Mouse (Mus musculus): ENCODE data around the gene Syt12. TPM values are rescaled to one million over a fixed set of nuclear protein-coding genes. Genes with fewer than 3 reads are reported as not detected.

Syt12 gene
- polyA plus RNA-seq, 1 experiment from 2014 or later: 4.1 TPM

DNA sequence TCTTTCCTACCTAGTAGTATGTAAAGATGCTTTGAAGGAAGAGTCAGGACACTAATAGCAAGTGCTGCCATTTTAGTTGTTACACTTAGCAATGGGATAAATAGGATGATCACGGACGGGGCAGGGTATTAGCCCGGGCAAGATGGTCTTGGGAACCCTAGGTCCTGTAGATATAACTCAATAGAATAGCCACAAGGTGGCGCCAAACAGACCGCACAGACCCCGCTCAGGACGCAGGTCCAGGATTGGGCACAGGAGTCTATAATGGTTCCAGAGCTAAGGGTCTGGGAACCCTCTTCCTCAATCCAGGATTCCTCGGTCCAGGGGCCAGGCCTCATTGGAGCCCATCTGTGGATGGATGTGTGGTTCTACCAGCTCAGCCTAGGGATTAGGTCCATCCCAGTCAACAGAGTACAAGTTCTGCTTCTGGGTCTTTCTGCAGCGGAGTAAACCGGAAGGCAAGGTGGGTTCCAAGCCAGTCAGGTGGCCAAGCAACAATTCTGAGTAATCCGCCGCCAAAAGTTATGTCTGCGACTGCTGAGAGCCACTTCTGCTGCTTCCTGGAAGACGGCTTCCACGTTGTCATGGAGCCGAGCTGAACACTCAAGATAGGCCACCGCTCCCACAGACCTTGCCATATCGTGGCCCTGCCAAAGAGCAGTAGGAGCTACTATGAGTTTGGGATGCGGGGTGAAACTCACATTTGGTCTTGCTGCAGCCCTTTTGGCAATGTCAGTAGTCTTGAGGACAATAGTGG, 51.5 kb downstream of the Syt12 start:
- Histone ChIP-seq H3K27me3 (ENCODE audit: control insufficient read depth, insufficient read depth, low read length) (no peaks in the 10 kb centered on the region), H3K36me3 (replicated peaks; ENCODE audit: control insufficient read depth, insufficient read depth) (no peaks in the 10 kb centered on the region), H3K4me2 (replicated peaks) (no peak overlapping the region), H3K9me3 (ENCODE audit: control insufficient read depth, low read length) (no peaks in the 10 kb centered on the region), H3K4me1 (replicated peaks; ENCODE audit: control insufficient read depth, insufficient read depth, low read length) (no peaks in the 10 kb centered on the region), H3K4me3 (replicated peaks; ENCODE audit: low read length) (no peak overlapping the region), H3K27ac (no peak overlapping the region), H3K9ac (no peak overlapping the region)
- 79% methylated on average over 19 of the region's 19 CpGs for WGBS
- no peak for DNase-seq (ENCODE audit: low spot score)
- no peak for ATAC-seq (ENCODE audit: low FRiP score)

DNA sequence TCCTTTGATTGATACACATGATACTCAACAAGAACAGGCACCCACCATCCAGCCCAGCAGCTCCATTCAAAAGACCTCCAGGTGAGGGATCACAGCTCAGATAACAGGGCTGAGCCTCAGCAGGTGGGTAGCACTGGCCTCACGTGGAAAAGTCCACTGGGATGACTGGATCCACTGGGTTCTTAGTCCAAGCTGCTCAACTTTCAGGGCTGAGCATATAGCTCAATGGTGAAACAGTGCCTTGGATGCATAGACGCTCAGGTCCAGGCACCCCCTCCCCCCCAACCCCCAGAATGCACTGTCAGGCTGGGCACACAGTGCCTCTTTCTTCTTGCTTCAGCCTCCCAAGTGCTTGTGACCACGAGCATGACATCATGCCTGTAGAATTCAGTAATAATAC, 54.2 kb downstream of the Syt12 start:
- Histone ChIP-seq H3K9me3 (ENCODE audit: control insufficient read depth, low read length) (no peaks in the 10 kb centered on the region), H3K9ac (no peak overlapping the region), H3K4me1 (replicated peaks; ENCODE audit: control insufficient read depth, insufficient read depth, low read length) (no peaks in the 10 kb centered on the region), H3K27me3 (ENCODE audit: control insufficient read depth, insufficient read depth, low read length) (no peaks in the 10 kb centered on the region), H3K27ac (no peak overlapping the region), H3K4me2 (replicated peaks) (no peak overlapping the region), H3K36me3 (replicated peaks; ENCODE audit: control insufficient read depth, insufficient read depth) (no peaks in the 10 kb centered on the region), H3K4me3 (replicated peaks; ENCODE audit: low read length) (no peak overlapping the region)
- DNase-seq (ENCODE audit: low spot score) (no peak), ATAC-seq (ENCODE audit: low FRiP score) (no peak)
- 77% methylated on average over 3 of the region's 3 CpGs for WGBS

DNA sequence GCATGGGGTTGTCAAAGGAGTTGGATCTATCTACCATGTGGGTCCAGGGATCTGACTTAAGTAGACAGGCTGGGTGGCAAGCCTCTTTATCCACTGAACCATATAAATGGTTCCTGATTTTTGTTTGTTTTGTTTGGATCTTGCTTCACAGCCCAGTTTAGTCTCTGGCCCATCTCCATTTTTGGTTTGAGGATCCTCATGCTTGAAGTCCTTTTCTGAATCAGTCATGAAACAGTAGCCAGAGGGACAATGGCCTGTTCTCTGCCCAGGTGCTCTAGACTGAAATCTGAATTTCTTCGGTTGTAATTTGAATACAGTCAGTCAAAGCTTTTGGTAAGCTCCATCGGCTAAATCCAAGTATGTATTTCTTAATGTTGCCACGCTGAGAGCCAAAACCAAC, 54.7 kb downstream of the Syt12 start:
- H3K4me1 ChIP-seq (replicated peaks; ENCODE audit: control insufficient read depth, insufficient read depth, low read length): no peaks in the 10 kb centered on the region
- no peaks in the 10 kb centered on the region for H3K27me3 ChIP-seq (ENCODE audit: control insufficient read depth, insufficient read depth, low read length)
- H3K9ac ChIP-seq: no peak overlapping the region
- no peaks in the 10 kb centered on the region for H3K9me3 ChIP-seq (ENCODE audit: control insufficient read depth, low read length)
- H3K4me2 ChIP-seq (replicated peaks): no peak overlapping the region
- DNase-seq (ENCODE audit: low spot score): no peak
- WGBS: 96% methylated on average over 3 of the region's 3 CpGs
- H3K4me3 ChIP-seq (replicated peaks; ENCODE audit: low read length): no peak overlapping the region
- no peak for ATAC-seq (ENCODE audit: low FRiP score)
- H3K27ac ChIP-seq: no peak overlapping the region
- H3K36me3 ChIP-seq (replicated peaks; ENCODE audit: control insufficient read depth, insufficient read depth): no peaks in the 10 kb centered on the region

DNA sequence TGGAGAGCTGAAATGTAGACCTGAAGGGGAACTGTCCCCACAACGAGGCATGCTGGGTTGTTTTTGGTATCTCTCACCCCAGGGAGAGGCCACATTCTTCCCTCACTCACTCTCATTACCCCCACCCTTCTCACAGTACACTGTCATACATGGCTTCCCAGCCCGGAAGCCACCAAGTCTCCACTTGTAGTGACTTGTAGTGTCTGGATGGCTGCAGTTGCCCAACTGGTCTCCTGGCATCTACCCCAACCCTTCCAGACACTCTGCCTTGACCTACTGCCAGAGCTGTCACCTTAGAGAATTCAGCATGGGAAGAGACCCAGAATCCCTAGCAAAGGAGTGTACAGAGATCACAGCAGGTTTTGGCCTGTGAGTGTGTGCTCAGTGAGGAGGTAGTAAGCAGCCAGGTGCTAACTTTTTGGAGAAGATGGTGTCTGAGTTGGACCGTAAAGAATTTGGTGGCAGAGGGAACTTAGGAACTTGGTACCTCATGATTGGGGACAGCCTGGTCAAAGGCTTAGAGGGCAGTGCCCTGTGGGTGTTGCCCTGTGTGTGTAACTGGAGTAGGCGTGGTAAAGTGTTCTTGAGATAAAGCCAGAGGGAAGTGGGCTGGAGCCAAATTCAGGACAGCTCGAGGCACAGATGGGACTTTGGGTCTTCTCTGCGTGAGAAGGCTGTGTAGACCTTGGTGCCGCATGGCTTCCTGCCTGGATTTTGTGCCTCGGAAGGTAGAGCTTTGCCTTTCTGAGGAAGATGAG, 56.9 kb downstream of the Syt12 start:
- Histone ChIP-seq H3K36me3 (replicated peaks; ENCODE audit: control insufficient read depth, insufficient read depth) (no peaks in the 10 kb centered on the region), H3K27ac (no peak overlapping the region), H3K27me3 (ENCODE audit: control insufficient read depth, insufficient read depth, low read length) (no peaks in the 10 kb centered on the region), H3K9ac (no peak overlapping the region), H3K9me3 (ENCODE audit: control insufficient read depth, low read length) (no peaks in the 10 kb centered on the region), H3K4me3 (replicated peaks; ENCODE audit: low read length) (no peak overlapping the region), H3K4me2 (replicated peaks) (no peak overlapping the region), H3K4me1 (replicated peaks; ENCODE audit: control insufficient read depth, insufficient read depth, low read length) (no peaks in the 10 kb centered on the region)
- ATAC-seq (ENCODE audit: low FRiP score) (no peak), DNase-seq (ENCODE audit: low spot score) (no peak)
- 87% methylated on average over 8 of the region's 8 CpGs for WGBS

DNA sequence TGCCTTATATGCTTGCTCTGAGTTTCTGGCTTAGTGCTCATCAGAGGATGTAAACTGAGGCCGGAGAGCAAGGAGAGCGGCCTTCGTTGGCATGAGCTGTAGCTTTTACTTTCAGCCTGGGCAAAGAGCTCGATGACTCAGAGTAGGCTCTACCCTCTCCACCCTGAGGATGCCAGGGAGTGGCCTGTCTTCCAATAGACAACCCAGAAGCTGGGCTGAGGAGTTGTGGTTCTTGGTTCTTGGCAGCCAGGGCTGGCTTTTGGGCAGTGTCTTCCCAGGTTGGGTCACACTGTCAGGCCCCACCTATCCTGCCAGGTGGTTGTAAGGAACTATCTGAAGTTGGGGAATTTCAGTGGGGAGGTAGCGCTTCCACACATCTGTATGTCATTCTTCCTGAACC, 57.5 kb downstream of the Syt12 start:
- Histone ChIP-seq H3K27ac (no peak overlapping the region), H3K9me3 (ENCODE audit: control insufficient read depth, low read length) (no peaks in the 10 kb centered on the region)
- 94% methylated on average over 5 of the region's 5 CpGs for WGBS

DNA sequence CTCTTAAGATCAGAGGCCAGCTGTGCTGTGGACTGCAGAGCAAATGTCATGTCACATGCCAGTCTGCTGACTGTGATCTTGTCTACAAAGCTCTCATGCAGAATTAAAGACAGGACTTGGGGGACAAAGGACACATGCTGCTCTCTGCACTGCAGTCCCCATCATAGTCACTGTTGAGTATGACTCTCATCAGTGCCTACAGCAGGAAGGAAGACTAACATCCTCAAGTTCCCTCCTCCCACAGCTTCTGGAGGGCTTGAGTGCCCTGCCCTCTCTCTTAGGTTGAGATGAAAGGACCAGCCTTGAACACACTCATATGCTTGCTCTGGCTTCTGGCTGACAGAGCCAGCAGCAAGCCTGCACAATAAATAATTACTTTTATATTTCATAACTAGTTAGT, 59.5 kb downstream of the Syt12 start:
- H3K4me2 ChIP-seq (replicated peaks): no peak overlapping the region
- ATAC-seq (ENCODE audit: low FRiP score) (no peak), DNase-seq (ENCODE audit: low spot score) (no peak)
- H3K4me3 ChIP-seq (replicated peaks; ENCODE audit: low read length): no peak overlapping the region
- H3K9ac ChIP-seq: no peak overlapping the region
- H3K4me1 ChIP-seq (replicated peaks; ENCODE audit: control insufficient read depth, insufficient read depth, low read length): no peaks in the 10 kb centered on the region
- H3K27me3 ChIP-seq (ENCODE audit: control insufficient read depth, insufficient read depth, low read length): no peaks in the 10 kb centered on the region
- H3K36me3 ChIP-seq (replicated peaks; ENCODE audit: control insufficient read depth, insufficient read depth): no peaks in the 10 kb centered on the region
- H3K27ac ChIP-seq: no peak overlapping the region
- 0 out of 2 replicates have a peak, but pooled peaks cover 2% of the 10 kb centered on the region for H3K9me3 ChIP-seq (ENCODE audit: control insufficient read depth, low read length)

More for the DNA sequence above, 57.5 kb downstream of the Syt12 start:
- DNase-seq (ENCODE audit: low spot score): no peak
- ATAC-seq (ENCODE audit: low FRiP score): no peak
- Histone ChIP-seq H3K4me1 (replicated peaks; ENCODE audit: control insufficient read depth, insufficient read depth, low read length) (no peaks in the 10 kb centered on the region), H3K4me2 (replicated peaks) (no peak overlapping the region), H3K36me3 (replicated peaks; ENCODE audit: control insufficient read depth, insufficient read depth) (no peaks in the 10 kb centered on the region), H3K27me3 (ENCODE audit: control insufficient read depth, insufficient read depth, low read length) (no peaks in the 10 kb centered on the region), H3K4me3 (replicated peaks; ENCODE audit: low read length) (no peak overlapping the region), H3K9ac (no peak overlapping the region)

DNA sequence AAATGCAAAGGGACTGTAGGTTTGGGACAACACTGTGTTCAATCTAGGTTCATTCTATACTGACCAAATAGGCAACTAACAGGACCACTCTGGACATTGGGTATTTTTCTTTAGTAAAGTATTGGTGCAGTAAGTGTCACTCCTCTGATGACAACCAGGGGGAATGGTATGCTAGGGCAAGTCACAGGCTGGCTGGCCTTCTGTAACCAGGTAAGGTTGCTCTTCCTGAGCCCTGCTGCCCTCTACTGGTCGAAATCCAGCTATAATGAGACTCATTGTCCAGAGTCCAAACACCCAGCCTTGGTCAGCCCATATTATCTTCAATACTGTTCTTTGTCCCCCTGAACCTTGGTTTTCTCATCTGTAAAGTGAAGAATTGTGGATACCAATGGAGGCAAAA, 60.1 kb downstream of the Syt12 start:
- DNase-seq (ENCODE audit: low spot score): peak; percentile 65
- Histone ChIP-seq H3K4me3 (replicated peaks; ENCODE audit: low read length) (no peak overlapping the region), H3K9ac (no peak overlapping the region), H3K36me3 (replicated peaks; ENCODE audit: control insufficient read depth, insufficient read depth) (no peaks in the 10 kb centered on the region), H3K27ac (no peak overlapping the region), H3K4me1 (replicated peaks; ENCODE audit: control insufficient read depth, insufficient read depth, low read length) (no peaks in the 10 kb centered on the region), H3K27me3 (ENCODE audit: control insufficient read depth, insufficient read depth, low read length) (no peaks in the 10 kb centered on the region), H3K4me2 (replicated peaks) (no peak overlapping the region), H3K9me3 (ENCODE audit: control insufficient read depth, low read length) (0 out of 2 replicates have a peak, but pooled peaks cover 2% of the 10 kb centered on the region)
- no peak for ATAC-seq (ENCODE audit: low FRiP score)
- 0% methylated on average over 1 of the region's 1 CpGs for WGBS

DNA sequence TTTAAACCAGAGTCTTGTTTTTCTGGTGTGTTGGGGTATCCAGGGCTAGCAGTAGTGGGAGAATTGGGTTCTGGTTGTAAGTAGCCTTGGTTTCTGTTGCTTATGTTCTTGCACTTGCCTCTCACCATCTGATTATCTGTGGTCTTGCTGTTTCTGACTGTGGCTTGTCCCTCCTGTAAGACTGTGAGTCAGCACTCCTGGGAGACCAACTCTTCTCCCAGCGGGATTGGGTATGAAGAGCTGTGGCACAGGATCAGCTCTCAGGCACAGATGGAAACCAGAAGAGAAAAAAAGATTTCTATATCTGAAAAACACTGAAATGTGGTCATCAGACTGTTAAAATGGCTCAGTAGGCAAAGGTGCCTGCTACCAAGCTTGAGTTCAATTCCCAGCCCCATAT, 62.6 kb downstream of the Syt12 start:
- Histone ChIP-seq H3K4me3 (replicated peaks; ENCODE audit: low read length) (no peak overlapping the region), H3K9me3 (ENCODE audit: control insufficient read depth, low read length) (0 out of 2 replicates have a peak, but pooled peaks cover 2% of the 10 kb centered on the region), H3K27ac (no peak overlapping the region), H3K9ac (no peak overlapping the region), H3K4me1 (replicated peaks; ENCODE audit: control insufficient read depth, insufficient read depth, low read length) (no peaks in the 10 kb centered on the region), H3K4me2 (replicated peaks) (no peak overlapping the region), H3K27me3 (ENCODE audit: control insufficient read depth, insufficient read depth, low read length) (no peaks in the 10 kb centered on the region), H3K36me3 (replicated peaks; ENCODE audit: control insufficient read depth, insufficient read depth) (no peaks in the 10 kb centered on the region)
- WGBS: 80% methylated on average over 1 of the region's 1 CpGs
- ATAC-seq (ENCODE audit: low FRiP score): no peak
- no peak for DNase-seq (ENCODE audit: low spot score)

DNA sequence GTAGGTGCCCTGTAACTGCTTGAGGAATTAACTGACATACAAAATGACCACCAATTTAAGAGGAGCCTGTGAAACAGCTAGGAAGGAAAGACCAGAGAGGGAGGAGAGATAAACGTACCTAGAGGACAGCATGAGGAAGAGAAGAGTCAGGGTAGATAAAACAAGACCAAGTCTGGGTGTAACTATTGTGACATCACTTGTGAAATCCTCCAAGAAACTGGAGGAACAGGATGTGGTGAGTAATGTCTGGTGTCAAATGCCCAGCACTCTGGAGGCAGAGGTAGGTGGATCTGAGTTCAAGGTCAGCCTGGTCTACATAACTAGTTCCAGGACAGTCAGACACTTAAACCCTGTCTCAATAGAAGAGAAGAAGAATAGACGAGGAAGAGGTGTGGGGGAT, 68.2 kb downstream of the Syt12 start:
- WGBS: 73% methylated on average over 2 of the region's 2 CpGs
- Histone ChIP-seq H3K27me3 (ENCODE audit: control insufficient read depth, insufficient read depth, low read length) (no peaks in the 10 kb centered on the region), H3K9me3 (ENCODE audit: control insufficient read depth, low read length) (0 out of 2 replicates have a peak, but pooled peaks cover 2% of the 10 kb centered on the region), H3K36me3 (replicated peaks; ENCODE audit: control insufficient read depth, insufficient read depth) (no peaks in the 10 kb centered on the region), H3K4me3 (replicated peaks; ENCODE audit: low read length) (no peak overlapping the region), H3K4me1 (replicated peaks; ENCODE audit: control insufficient read depth, insufficient read depth, low read length) (no peaks in the 10 kb centered on the region), H3K9ac (no peak overlapping the region), H3K4me2 (replicated peaks) (no peak overlapping the region), H3K27ac (no peak overlapping the region)
- no peak for DNase-seq (ENCODE audit: low spot score)
- no peak for ATAC-seq (ENCODE audit: low FRiP score)
